Mouse (Mus musculus): Measurements from ENCODE around the gene Pdcd11. TPM values are rescaled to one million over a fixed set of nuclear protein-coding genes. Genes with fewer than 3 reads are reported as not detected.

Pdcd11 gene
- polyA plus RNA-seq, 1 experiment from 2014 or later: 3.5 TPM

- Histone ChIP-seq H3K9ac (no peak overlapping the region), H3K36me3 (replicated peaks) (no peaks in the 10 kb centered on the region), H3K4me1 (replicated peaks) (peaks cover 8% of the 10 kb centered on the region; the same call in 1 of the 2 replicates), H3K4me2 (no peak overlapping the region), H3K4me3 (replicated peaks) (no peak overlapping the region), H3K9me3 (replicated peaks) (no peaks in the 10 kb centered on the region), H3K27me3 (peaks cover 43% of the 10 kb centered on the region), H3K27ac (replicated peaks) (no peak overlapping the region)
- ATAC-seq (ENCODE audit: insufficient read depth): no peak
- 37% methylated on average over 3 of the region's 3 CpGs for WGBS (ENCODE audit: insufficient replicate concordance)
Measured at GRCm38 (mm10) chr19:47174515-47174914, 83.9 kb downstream of the Pdcd11 start.

- Histone ChIP-seq H3K4me2 (no peak overlapping the region), H3K9ac (no peak overlapping the region), H3K4me1 (replicated peaks) (peaks cover 8% of the 10 kb centered on the region; the same call in 1 of the 2 replicates), H3K4me3 (replicated peaks) (no peak overlapping the region), H3K9me3 (replicated peaks) (no peaks in the 10 kb centered on the region), H3K27ac (replicated peaks) (no peak overlapping the region), H3K27me3 (peaks cover 52% of the 10 kb centered on the region), H3K36me3 (replicated peaks) (no peaks in the 10 kb centered on the region)
- ATAC-seq (ENCODE audit: insufficient read depth): no peak
- WGBS (ENCODE audit: insufficient replicate concordance): 42% methylated on average over 2 of the region's 2 CpGs
Measured at GRCm38 (mm10) chr19:47175472-47175871, 84.9 kb downstream of the Pdcd11 start.

GRCm38 (mm10) chr19:47176916-47177505 is 86.4 kb downstream of the Pdcd11 start:
- no peak overlapping the region for H3K4me3 ChIP-seq (replicated peaks)
- H3K36me3 ChIP-seq (replicated peaks): no peaks in the 10 kb centered on the region
- H3K9me3 ChIP-seq (replicated peaks): no peaks in the 10 kb centered on the region
- 60% methylated on average over 2 of the region's 2 CpGs for WGBS (ENCODE audit: insufficient replicate concordance)
- H3K4me1 ChIP-seq (replicated peaks): peaks cover 8% of the 10 kb centered on the region; the same call in 1 of the 2 replicates
- H3K4me2 ChIP-seq: no peak overlapping the region
- ATAC-seq (ENCODE audit: insufficient read depth): no peak
- no peak overlapping the region for H3K27ac ChIP-seq (replicated peaks)
- peaks cover 66% of the 10 kb centered on the region for H3K27me3 ChIP-seq
- H3K9ac ChIP-seq: no peak overlapping the region

- H3K4me3 ChIP-seq (replicated peaks): peak overlapping the region; percentile 51
- ATAC-seq (ENCODE audit: insufficient read depth): no peak
- no peaks in the 10 kb centered on the region for H3K36me3 ChIP-seq (replicated peaks)
- no peak overlapping the region for H3K9ac ChIP-seq
- peaks cover 8% of the 10 kb centered on the region; the same call in 1 of the 2 replicates for H3K4me1 ChIP-seq (replicated peaks)
- H3K4me2 ChIP-seq: peak overlapping the region; percentile 73
- no peaks in the 10 kb centered on the region for H3K9me3 ChIP-seq (replicated peaks)
- WGBS (ENCODE audit: insufficient replicate concordance): 18% methylated on average over 10 of the region's 10 CpGs
- H3K27me3 ChIP-seq: peaks cover 70% of the 10 kb centered on the region
- H3K27ac ChIP-seq (replicated peaks): no peak overlapping the region
Measured at GRCm38 (mm10) chr19:47178001-47178400, 87.4 kb downstream of the Pdcd11 start.

- WGBS (ENCODE audit: insufficient replicate concordance): under 1% methylated on average over 75 of the region's 98 CpGs
- Histone ChIP-seq H3K9me3 (replicated peaks) (no peaks in the 10 kb centered on the region), H3K4me2 (peak within 1 kb of the TSS; percentile 73), H3K4me1 (replicated peaks) (peaks cover 8% of the 10 kb centered on the region; the same call in 1 of the 2 replicates), H3K36me3 (replicated peaks) (no peaks in the 10 kb centered on the region), H3K27ac (replicated peaks) (no peak within 1 kb of the TSS), H3K4me3 (replicated peaks) (peak within 1 kb of the TSS; percentile 51), H3K9ac (no peak within 1 kb of the TSS), H3K27me3 (peaks cover 70% of the 10 kb centered on the region)
- no peak for ATAC-seq (ENCODE audit: insufficient read depth)
Measured at GRCm38 (mm10) chr19:47178431-47179271, 88.1 kb downstream of the Pdcd11 start, which contains the start of gene Neurl1a. TSS of gene Neurl1a (plus strand) at chr19:47178820.

- Histone ChIP-seq H3K27me3 (peaks cover 73% of the 10 kb centered on the region), H3K9ac (no peak overlapping the region), H3K9me3 (replicated peaks) (no peaks in the 10 kb centered on the region), H3K4me2 (peak overlapping the region; percentile 73), H3K36me3 (replicated peaks) (no peaks in the 10 kb centered on the region), H3K4me3 (replicated peaks) (peak overlapping the region; percentile 51), H3K27ac (replicated peaks) (no peak overlapping the region), H3K4me1 (replicated peaks) (peaks cover 8% of the 10 kb centered on the region; the same call in 1 of the 2 replicates)
- WGBS (ENCODE audit: insufficient replicate concordance): 3% methylated on average over 38 of the region's 42 CpGs
- ATAC-seq (ENCODE audit: insufficient read depth): no peak
Measured at GRCm38 (mm10) chr19:47179272-47179809, 88.8 kb downstream of the Pdcd11 start.

- no peak overlapping the region for H3K9ac ChIP-seq
- H3K9me3 ChIP-seq (replicated peaks): no peaks in the 10 kb centered on the region
- H3K27me3 ChIP-seq: peaks cover 76% of the 10 kb centered on the region
- no peaks in the 10 kb centered on the region for H3K36me3 ChIP-seq (replicated peaks)
- 17% methylated on average over 8 of the region's 8 CpGs for WGBS (ENCODE audit: insufficient replicate concordance)
- no peak for ATAC-seq (ENCODE audit: insufficient read depth)
- H3K27ac ChIP-seq (replicated peaks): no peak overlapping the region
- no peak overlapping the region for H3K4me2 ChIP-seq
- peaks cover 8% of the 10 kb centered on the region; the same call in 1 of the 2 replicates for H3K4me1 ChIP-seq (replicated peaks)
- no peak overlapping the region for H3K4me3 ChIP-seq (replicated peaks)
Measured at GRCm38 (mm10) chr19:47180011-47180410, 89.4 kb downstream of the Pdcd11 start.

Other genes starting within 250 kb of the Pdcd11 start
- 0.23 and 0.36 TPM in 2 replicates for gene Ina, start 76.1 kb upstream of the Pdcd11 start, polyA plus RNA-seq (2015; fragmentation: Nextera tagmentation; extraction: Ambion mirVana)
- gene Nt5c2, start 75.6 kb upstream of the Pdcd11 start, polyA plus RNA-seq (2015; fragmentation: Nextera tagmentation; extraction: Ambion mirVana): 42.7 and 44.4 TPM in 2 replicates
- gene Pcgf6, start 39.9 kb upstream of the Pdcd11 start, polyA plus RNA-seq (2015; fragmentation: Nextera tagmentation; extraction: Ambion mirVana): 6.5 and 7.3 TPM in 2 replicates
- gene Taf5, start 23.0 kb upstream of the Pdcd11 start, polyA plus RNA-seq (2015; fragmentation: Nextera tagmentation; extraction: Ambion mirVana): 3.8 and 4.0 TPM in 2 replicates
- 521 and 705 TPM in 2 replicates for gene Usmg5, start 121 bp upstream of the Pdcd11 start, polyA plus RNA-seq (2015; fragmentation: Nextera tagmentation; extraction: Ambion mirVana)
- gene Calhm2, start 47.5 kb downstream of the Pdcd11 start, polyA plus RNA-seq (2015; fragmentation: Nextera tagmentation; extraction: Ambion mirVana): 2.1 and 2.2 TPM in 2 replicates
- gene Calhm1, start 53.5 kb downstream of the Pdcd11 start, polyA plus RNA-seq (2015; fragmentation: Nextera tagmentation; extraction: Ambion mirVana): not detected in 2 replicates
- not detected in 2 replicates for gene Calhm3, start 67.0 kb downstream of the Pdcd11 start, polyA plus RNA-seq (2015; fragmentation: Nextera tagmentation; extraction: Ambion mirVana)
- gene Neurl1a, start 88.1 kb downstream of the Pdcd11 start, polyA plus RNA-seq (2015; fragmentation: Nextera tagmentation; extraction: Ambion mirVana): 1.1 and 1.5 TPM in 2 replicates